Mouse (Mus musculus): ENCODE results near the gene Ddx21.

The Ddx21 gene

DNA sequence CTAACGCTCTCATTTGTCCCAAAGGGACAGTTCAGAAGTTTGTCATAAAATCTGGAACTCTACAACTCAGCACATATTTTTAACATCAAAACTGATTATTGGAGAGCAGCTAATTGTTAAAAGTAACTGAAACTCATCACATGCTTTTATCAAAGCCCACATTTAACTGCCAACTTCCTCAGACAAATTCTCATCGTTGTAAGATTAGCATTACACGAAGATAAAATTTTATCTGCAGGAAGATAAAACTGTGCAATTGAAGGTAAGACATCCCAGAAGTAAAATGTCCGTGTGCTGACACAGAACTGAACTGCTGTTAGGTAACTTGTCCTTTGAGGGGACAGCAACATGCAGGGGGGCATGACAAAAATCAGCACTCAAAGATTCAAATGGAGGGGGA lies 33.2 kb downstream of the Ddx21 start:
- no peak for DNase-seq

DNA sequence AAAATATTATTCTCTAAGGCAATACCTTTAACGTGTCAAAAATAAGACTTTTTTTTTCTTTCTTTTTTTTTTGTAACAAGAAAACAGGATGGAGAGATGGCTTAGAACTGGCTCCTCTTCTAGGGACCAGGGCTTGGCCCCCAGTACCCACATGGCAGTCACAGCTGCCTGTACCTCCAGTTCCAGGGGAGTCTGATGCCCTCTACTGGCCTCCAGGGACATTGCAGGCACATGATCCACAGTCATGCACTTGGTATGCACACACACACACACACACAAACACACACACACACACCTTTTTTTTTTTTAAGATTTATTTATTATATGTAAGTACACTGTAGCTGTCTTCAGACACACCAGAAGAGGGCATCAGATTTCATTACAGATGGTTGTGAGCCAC lies 44.3 kb downstream of the Ddx21 start:
- DNase-seq, result no peak

DNA sequence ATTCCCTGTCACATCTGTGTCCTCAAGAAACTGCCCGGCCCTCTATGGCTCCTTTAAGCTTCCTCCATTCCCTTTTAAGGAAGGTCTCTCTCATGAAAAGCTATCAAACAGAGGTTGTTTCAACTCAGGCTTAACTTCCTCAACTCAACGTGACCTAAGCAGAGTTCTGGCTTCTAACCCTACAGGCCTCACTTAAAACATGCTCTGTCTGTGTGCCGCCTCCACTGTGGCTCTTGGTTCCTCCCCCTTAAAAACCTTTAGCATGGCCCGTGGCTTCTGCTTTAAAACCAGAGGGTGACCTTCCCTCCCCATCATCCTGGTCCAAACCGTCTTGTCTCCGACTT lies 45.6 kb downstream of the Ddx21 start:
- no peak for DNase-seq

DNA sequence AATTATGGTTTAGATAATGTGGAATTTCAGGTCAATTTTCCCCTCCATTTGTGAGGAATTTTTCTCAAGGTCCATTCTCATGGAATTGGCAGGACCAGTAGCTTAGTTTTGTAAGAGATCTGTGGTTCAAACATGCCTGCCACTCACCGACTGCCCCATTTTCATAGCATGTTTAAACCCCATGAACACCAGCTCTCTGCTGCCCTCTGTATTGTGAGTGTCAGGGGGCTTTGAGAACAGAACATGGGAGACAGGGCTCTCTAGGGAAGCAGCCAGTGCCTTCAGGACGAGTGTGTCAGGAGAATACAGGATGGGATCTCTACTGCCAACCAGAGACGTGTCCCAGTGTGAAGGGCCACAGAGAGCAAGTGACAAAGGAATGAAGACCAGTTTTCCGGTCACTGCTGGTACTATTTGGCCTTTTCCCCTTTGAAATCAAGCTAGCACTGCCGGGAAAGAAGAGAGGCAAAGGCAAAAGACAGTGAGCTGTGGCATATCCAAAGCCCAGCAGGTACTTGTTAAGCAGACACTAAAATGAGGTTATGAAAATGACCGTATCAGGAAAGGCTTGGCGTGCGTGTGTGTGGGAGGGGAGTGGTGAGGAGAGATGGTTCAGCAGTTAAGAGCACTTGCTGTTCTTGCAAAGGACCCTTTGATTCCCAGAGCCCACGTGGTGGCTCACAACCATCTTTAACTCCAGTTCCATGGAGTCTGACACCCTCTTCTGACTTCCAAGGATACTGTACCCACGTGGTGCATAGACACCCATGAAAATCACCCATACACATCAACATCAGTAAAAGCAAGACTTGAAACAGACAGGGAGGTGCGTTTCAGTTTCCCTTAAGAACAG lies 46.1 kb downstream of the Ddx21 start:
- no peak for DNase-seq

DNA sequence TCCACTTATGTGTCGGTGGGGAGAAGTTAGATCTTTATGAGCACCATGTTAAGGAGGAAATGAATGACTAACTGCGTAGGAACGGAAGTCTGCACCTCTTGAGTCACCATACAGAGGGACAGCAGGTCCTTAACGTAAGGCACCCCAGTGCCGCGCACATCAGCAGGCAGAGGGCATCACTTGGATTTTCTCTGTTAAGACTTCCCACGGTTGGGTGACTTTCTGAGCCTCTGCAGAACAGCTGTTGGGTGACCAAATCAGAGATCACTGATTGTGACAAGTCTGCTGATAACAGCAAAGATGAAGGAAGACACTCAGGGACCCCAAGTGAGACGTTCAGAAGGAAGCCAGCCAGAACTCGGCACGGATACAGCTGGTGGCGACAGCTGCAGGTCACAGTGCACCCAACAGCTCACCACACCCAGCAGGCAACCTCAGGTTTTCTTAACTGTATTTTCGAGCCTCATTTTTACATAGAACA lies 48.4 kb downstream of the Ddx21 start:
- no peak for DNase-seq

DNA sequence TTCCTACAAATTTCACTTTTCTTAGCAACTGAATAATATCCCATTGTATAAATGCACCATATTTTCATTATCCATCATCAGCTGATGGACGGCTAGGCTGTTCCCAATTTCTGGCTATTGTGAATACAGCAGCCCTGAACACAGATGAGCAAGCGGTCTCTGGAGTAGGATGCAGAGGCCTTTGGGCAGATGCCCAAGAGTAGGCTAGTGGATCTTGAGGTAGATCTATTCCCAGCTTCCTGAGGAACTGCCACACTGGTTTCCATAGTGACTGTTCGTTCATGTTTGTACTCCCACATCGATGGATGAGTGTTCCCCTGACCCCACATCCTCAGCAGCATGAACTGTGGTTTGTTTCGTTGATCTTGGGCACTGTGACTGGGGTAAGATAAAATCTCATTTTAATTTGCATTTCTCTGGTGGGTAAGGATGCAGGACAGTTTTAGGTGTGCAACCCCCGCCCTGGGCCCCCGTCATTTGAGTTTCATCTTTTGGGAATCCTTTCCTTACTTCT lies 51.2 kb downstream of the Ddx21 start:
- no peak for DNase-seq

DNA sequence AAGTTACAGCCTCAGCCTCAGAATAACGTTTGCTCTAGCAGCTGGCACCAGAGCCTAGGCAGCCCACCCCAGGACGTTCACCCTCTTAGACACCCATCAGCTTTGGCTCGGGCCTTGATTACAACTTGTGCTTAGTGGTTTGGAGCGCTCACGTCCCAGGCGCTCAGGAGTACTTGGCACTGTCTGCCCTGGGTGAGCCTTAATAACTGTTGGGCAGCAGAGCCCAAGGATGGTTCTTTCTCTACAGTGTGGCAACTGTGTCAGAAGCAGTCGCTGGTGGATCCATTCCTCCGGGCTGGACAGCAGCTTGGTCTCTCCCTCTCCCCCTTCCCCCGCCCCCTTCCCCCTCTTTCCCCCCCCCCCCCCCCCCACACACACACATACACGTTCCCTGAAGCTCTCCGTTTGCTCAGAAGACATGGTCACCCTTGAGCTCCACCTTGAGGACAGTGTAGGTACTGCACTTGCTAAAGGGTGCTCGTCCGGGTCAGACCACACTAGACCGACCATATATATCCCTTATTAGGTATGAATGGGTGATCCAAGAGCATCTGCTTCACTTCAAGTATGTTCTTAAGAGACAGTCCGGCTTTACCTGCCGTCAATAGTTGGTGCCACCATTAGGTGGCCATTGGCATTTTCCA lies 52.4 kb downstream of the Ddx21 start:
- DNase-seq, result peak; percentile 82 to 84

DNA sequence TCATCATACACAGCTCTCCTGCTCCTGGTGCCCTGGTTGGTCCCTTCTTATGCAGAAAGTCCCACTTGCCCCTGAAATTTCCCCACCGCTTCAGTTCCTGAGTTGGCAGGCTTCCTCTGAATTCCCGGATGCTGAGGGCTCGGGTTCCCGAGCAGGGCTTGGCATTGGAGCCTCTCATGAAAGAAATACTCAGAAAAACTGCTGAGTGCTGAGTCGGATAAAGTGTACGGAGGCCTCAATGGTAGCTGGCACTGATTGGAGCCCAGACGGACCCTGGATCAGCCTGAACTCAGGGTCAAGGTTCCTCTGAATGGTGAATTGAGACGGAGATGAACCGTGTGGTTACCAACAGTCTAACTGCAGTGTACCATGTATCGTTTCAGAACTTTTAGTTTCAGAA lies 55.6 kb downstream of the Ddx21 start:
- no peak for DNase-seq

DNA sequence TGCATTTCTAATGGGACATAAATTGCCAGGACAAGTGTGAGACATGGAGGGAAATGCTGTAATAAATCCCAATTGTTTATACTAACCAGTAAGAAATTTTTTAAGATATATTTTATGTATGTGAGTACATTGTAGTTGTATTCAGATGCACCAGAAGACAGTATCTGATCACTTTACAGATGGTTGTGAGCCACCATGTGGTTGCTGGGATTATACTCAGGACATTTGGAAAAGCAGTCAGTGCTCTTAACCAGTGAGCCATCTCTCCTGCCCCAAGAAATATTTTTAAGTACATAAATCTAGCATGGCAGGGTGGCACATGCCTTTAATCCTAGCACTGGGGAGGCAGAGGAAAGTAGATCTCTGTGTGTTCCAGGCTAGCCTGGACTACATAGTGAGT lies 56.3 kb downstream of the Ddx21 start:
- no peak for DNase-seq

DNA sequence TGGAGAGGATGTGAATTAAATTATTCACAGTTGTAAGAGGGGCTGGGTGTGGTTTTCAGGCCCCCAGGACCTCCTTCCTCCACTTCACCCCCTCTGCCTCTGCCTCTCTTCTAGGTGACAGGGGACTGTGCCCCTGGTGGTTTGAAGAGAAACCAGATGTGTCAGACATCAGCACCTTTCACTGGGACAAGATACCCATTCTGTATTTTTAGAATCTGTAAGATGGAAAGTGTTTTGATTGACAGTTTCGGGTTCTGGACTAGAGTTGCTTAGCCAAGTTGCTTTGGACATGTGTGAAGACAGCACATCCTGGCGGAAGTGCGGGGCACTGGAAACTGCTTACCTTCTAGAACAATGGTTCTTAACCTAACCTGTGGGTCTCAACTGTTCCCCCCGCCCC lies 57.8 kb downstream of the Ddx21 start:
- no peak for DNase-seq

DNA sequence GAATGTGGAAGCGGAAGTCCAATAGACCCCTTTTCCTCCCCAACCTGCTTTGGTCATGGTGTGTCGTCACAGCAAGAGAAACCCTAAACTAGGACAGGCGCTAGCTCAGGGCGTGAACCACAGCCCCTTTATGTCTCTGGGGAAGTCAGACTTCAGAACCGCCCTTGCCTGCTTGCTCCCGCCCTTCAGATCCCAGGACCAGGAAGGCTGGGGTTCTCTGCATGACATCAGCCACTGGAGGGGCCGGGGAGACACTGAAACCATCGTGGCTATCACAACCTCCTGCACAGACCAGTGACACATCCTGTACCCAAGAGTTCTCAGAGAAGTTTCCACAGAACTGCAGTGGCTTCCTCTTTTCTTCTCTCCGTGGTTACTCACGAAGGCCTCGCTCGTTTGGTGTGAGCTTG lies 58.7 kb downstream of the Ddx21 start:
- no peak for DNase-seq

DNA sequence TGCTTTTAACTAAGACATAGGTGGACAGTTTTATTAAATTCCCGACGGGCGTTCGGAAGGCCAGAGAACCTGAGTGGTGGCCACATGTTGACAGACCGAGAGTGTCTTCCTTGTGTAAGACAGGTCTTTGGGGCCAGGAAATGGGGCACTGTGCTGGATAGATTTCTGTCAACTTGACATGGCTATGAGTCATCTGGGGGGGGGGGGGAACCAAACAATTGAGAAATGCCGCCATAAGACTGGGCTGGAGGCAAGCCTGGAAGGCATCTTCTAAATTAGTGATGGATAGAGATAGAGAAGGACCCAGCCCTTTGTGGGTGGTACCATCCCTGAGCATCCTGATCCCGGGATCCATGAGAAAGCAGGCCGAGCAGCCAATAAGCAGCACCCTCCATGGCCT lies 59.2 kb downstream of the Ddx21 start:
- no peak for DNase-seq

DNA sequence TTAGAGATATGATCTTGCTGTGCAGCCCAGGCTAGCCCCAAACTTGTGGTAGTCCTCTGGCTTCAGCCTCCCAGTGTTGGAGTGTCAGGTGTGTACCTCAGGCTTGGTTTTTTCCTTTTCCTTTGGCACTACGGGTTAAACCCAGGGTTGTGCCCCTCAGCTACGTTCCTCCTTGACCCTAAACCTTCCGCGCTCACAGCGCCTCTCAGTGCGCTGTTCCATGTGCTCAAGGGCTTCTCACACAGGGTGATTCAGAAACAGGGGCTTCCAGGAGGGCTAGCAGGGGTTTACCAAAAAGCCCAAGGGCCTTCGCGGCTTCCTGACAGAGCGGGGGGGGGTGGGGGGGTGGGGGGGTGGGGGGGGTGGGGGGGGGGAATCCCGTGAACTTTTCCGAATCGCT lies 59.6 kb downstream of the Ddx21 start:
- no peak for DNase-seq

DNA sequence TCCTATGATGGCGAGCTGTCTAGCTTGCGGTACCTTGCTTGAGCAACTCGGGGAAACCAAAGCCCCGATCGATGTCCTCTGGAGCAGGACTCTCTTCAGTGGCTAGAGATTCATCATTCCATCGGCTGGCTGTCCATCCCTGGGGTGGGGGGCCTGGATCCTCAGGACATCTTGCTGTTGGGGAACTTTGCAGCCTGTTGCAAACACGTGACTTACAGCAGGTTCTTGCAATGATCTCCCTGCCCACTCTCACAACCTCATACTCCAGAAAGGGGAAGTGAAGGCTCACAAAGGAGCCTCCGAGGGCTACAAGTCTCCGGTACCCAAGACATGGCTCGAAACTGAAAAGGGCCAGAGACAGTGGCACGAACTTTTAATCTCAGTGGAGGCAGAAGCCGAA lies 60.6 kb downstream of the Ddx21 start:
- no peak for DNase-seq

DNA sequence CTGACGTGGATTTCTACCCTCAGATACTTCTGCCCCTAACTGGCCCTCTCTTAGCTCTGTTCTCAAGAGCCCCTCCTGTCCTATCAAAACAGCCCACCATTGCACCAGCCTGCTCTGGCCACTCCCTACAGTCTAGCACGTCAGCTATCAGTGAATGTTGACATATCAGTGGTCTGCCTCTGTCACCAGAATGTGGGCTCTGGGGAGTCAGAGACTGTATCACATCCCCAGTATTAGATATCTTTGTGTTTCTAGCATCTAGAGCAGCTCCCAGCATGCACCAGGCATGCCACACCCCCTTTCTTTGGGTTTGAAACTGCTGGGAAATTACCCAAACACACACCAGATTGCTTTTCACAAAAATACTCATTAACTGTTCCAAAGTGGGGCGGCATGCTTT lies 61.3 kb downstream of the Ddx21 start:
- no peak for DNase-seq

DNA sequence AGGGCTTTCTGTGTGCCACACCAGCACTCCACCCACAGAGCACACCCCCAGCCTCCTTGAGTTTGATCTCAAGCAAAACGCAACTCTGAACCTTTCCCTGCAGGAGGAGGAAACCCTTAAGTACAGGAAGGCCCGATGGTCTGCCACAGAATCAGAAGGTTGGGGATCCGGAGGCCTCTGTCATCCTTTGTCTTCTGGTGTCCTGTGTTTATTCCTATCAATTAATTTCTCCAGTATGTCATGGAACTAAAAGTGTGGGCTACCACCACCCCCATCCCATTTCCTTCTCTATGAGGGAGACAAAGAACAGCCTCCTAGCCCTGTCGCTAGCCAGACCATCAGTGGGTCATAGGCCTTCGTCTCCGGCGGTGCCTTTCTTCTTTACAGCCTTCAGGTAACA lies 67.6 kb downstream of the Ddx21 start:
- no peak for DNase-seq

DNA sequence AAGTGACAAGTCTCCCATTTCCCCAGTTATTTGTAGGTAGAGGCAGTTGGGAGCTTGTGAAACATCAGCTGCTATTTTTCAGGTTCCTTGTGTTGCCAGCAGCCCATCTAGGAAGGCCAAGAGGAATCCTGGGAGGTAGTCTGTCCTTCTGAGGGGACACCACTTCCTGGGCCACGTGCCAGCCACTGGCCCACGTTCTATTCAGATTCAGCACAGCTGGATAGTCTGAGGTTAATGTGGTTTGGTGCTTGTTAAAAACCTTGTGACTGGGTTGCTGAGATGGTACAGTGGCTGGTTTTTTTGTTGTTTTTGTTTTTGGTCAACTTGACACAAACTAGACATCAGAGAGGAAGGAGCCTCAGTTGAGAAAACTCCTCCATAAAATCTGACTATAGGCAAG lies 69.2 kb downstream of the Ddx21 start:
- DNase-seq, result no peak
